Mouse (Mus musculus): ENCODE measurements around the gene Tapbp.

DNA sequence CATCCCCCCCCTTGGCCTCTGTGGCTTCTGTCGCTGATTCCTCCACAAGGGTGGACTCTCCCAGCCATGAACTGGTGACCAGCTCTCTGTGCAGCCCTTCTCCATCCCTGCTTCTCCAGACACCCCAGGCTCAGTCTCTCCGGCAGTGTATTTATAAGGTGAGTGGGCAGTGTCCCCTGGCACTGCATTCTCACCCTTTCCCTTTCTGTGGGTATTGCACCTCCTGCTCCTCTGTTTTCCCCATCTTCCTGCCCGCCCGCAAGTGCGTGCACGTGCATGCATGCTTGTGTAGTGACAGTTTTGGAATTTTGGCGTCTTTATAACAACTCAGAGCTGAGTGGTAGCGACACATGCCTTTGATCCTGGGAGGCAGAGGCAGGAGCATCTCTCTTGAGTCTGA is 1.8 kb upstream of the Tapbp start:
- TF ChIP-seq POLR2A (IDR thresholded peaks at IDR 0.05; ENCODE audit: control insufficient read depth, low read depth, low read length) (no peak), CTCF (IDR thresholded peaks at IDR 0.05; ENCODE audit: control insufficient read depth, insufficient read depth, insufficient replicate concordance, low read depth, low read length) (no peak)
